In the genomic region with DNA sequence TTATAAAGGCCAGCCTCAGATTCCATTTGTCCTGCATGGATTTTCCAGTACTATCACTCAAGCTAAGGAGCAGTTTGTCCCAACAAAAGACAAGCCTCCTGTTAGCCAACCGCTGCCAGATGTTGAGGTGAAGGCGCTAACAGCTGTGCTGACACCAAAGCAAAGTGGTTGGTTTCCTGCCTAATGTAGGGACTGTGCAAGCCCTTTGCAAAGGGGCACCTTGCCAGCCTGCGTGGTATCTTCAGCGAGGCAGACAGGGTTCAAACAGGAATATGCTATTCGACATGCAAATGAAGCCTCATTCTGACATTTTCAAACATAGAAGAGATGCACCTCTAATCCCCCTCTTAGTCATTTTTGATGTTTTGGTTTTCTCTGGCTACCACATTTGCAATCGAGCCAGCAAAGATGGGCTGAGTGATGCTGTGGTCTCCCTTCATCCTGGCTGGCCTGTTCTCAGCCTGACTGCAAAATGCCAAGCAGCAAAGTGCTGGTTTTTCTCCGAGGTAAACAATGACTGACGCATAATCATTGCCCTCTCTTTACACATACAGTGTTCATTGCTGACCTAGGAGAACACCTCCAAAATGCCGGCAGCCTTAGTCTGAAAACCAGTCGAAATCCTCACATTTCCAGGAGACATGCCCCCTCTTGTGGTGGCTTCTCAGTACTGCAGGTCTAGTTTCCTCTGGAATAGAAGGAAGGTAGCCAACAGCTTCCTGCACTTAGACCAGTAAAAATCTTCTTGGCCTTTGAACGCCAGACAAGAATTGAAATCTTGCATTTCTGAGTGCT, we compare ENCODE assay signal across 8 mouse cellular contexts.
DNase-seq lines count a peak whose midpoint lies in the region; ATAC-seq lines count a peak whose summit lies in the region.

No protein-coding gene starts in this region.

- no peaks in the 10 kb centered on the region for H3K27me3 ChIP-seq in hindbrain, embryonic 13.5 days

- H3K4me3 ChIP-seq in hindbrain, embryonic 13.5 days, result no peak overlapping the region

- WGBS in hindbrain, embryonic 13.5 days, result 46% methylated on average over 11 of the region's 11 CpGs

- no peaks in the 10 kb centered on the region for H3K36me3 ChIP-seq in hindbrain, embryonic 13.5 days

- H3K27ac ChIP-seq in hindbrain, embryonic 13.5 days, result 0 out of 2 replicates have a peak overlapping the region, but pooled peaks have one; percentile 23

- DNase-seq in T-cell, adult 2 months (ENCODE audit: low spot score), result peak; percentile 70
- DNase-seq in cerebellum, adult 9-11 months, result peak; percentile 64
- peak; percentile 63 to 97 for DNase-seq in frontal cortex, adult 2 months (ENCODE audit: extremely low spot score in 1 of 2, low spot score in 1 of 2)
- peak; percentile 74 for DNase-seq in left cerebral cortex, adult 11 months (ENCODE audit: low spot score)
- DNase-seq in right cerebral cortex, adult 2 months (ENCODE audit: low spot score in 2 of 2), result peak; percentile 94 to 96
- peak; percentile 47 for DNase-seq in urinary bladder, adult 2 months (ENCODE audit: low spot score)

- peak; percentile 71 for ATAC-seq in hindbrain, embryonic 13.5 days (ENCODE audit: low FRiP score)
- peak; percentile 58 for ATAC-seq in megakaryocyte, adult 5-6 weeks (ENCODE audit: poor library complexity, severe bottlenecking)

- peaks cover 8% of the 10 kb centered on the region for H3K4me1 ChIP-seq in hindbrain, embryonic 13.5 days (replicated peaks)

- H3K9ac ChIP-seq in hindbrain, embryonic 13.5 days, result peak overlapping the region; percentile 56; the same call in 1 of the 2 replicates

- no peaks in the 10 kb centered on the region for H3K9me3 ChIP-seq in hindbrain, embryonic 13.5 days

- H3K4me2 ChIP-seq in hindbrain, embryonic 13.5 days, result peak overlapping the region; percentile 40; the same call in 1 of the 2 replicates
